Mouse (Mus musculus): ENCODE measurements around the gene Senp3. TPM values are rescaled to one million over a fixed set of nuclear protein-coding genes. Genes with fewer than 3 reads are reported as not detected.
"Not testable (repeated sequence)": the region's sequence is repeated elsewhere in the genome, so short reads cannot be mapped to it uniquely, and the experiment has no call there.

The Senp3 gene
- polyA plus RNA-seq, 1 experiment from 2014 or later = 119 TPM

GRCm38 (mm10) chr11:69703814-69704612, 22.1 kb upstream of the Senp3 start:
- Histone ChIP-seq H3K4me1 (peaks cover 3% of the 10 kb centered on the region), H3K27ac (no peak overlapping the region), H3K4me3 (no peak overlapping the region), H3K9me3 (no peaks in the 10 kb centered on the region), H3K36me3 (no peaks in the 10 kb centered on the region), H3K27me3 (no peaks in the 10 kb centered on the region), H3K4me2 (no peak overlapping the region), H3K9ac (no peak overlapping the region)
- no peak for ATAC-seq (ENCODE audit: insufficient number of reproducible peaks, insufficient read depth, low FRiP score, low TSS enrichment, low read depth)
- 54% methylated on average over 8 of the region's 8 CpGs for WGBS

DNA sequence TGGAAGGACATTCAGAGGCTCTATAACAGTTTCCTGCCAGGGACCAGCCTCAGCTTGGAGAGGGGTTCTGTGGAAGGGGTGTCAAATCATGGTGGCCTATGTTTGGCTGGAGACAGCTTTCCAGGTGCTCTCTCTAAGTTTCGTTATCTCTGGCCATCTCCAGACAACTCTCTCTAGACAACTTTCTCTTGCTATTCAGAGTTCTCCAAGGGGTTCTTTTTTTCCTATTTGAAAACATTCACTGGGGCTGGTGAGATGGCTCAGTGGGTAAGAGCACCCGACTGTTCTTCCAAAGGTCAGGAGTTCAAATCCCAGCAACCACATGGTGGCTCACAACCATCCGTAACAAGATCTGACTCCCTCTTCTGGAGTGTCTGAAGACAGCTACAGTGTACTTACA, 21.5 kb upstream of the Senp3 start:
- not testable (repeated sequence) for H3K9me3 ChIP-seq; H3K27me3 ChIP-seq; H3K4me2 ChIP-seq; H3K27ac ChIP-seq; H3K4me3 ChIP-seq; H3K36me3 ChIP-seq; ATAC-seq (ENCODE audit: insufficient number of reproducible peaks, insufficient read depth, low FRiP score, low TSS enrichment, low read depth); H3K9ac ChIP-seq; H3K4me1 ChIP-seq
- WGBS = 62% methylated on average over 2 of the region's 3 CpGs

GRCm38 (mm10) chr11:69702886-69703285, 21.0 kb upstream of the Senp3 start:
- not testable (repeated sequence) for H3K36me3 ChIP-seq; H3K4me2 ChIP-seq; H3K27me3 ChIP-seq; H3K4me1 ChIP-seq; H3K27ac ChIP-seq; H3K4me3 ChIP-seq; ATAC-seq (ENCODE audit: insufficient number of reproducible peaks, insufficient read depth, low FRiP score, low TSS enrichment, low read depth); H3K9ac ChIP-seq; H3K9me3 ChIP-seq
- WGBS = 93% methylated on average over 10 of the region's 10 CpGs

GRCm38 (mm10) chr11:69699595-69699994, 17.7 kb upstream of the Senp3 start:
- Histone ChIP-seq H3K27ac (no peak overlapping the region), H3K4me1 (peaks cover 12% of the 10 kb centered on the region), H3K4me2 (no peak overlapping the region), H3K9me3 (no peaks in the 10 kb centered on the region), H3K4me3 (no peak overlapping the region), H3K27me3 (no peaks in the 10 kb centered on the region), H3K36me3 (no peaks in the 10 kb centered on the region), H3K9ac (no peak overlapping the region)
- 83% methylated on average over 1 of the region's 1 CpGs for WGBS
- no peak for ATAC-seq (ENCODE audit: insufficient number of reproducible peaks, insufficient read depth, low FRiP score, low TSS enrichment, low read depth)

- no peaks in the 10 kb centered on the region for H3K36me3 ChIP-seq
- no peak overlapping the region for H3K4me2 ChIP-seq
- H3K27ac ChIP-seq = no peak overlapping the region
- WGBS = 73% methylated on average over 5 of the region's 5 CpGs
- no peak overlapping the region for H3K9ac ChIP-seq
- no peaks in the 10 kb centered on the region for H3K9me3 ChIP-seq
- H3K27me3 ChIP-seq = no peaks in the 10 kb centered on the region
- no peak overlapping the region for H3K4me3 ChIP-seq
- H3K4me1 ChIP-seq = peaks cover 12% of the 10 kb centered on the region
- no peak for ATAC-seq (ENCODE audit: insufficient number of reproducible peaks, insufficient read depth, low FRiP score, low TSS enrichment, low read depth)
Observed at GRCm38 (mm10) chr11:69698574-69698973, 16.7 kb upstream of the Senp3 start.

DNA sequence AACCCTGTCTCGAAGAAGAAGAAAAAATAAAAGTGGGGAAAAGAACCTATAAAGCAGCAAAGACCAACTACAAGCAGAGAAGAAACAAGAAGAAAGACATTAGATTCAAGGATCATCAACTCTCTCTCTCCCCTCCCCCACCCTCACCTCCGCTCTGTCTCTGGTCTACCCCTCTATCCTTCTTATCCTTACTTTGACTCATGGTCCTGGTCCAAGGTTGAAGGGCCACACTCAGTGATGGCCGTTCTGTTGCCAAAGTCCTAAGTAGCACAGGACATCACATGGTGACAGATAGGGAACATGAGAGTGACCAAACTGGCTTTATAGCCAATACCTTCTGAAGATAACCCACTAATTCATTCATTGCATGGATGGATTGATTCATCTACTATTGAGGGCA, 15.5 kb upstream of the Senp3 start:
- no peaks in the 10 kb centered on the region for H3K9me3 ChIP-seq
- no peak overlapping the region for H3K4me3 ChIP-seq
- H3K9ac ChIP-seq = no peak overlapping the region
- H3K36me3 ChIP-seq = no peaks in the 10 kb centered on the region
- no peak overlapping the region for H3K4me2 ChIP-seq
- no peak overlapping the region for H3K27ac ChIP-seq
- WGBS = 88% methylated on average over 3 of the region's 3 CpGs
- ATAC-seq (ENCODE audit: insufficient number of reproducible peaks, insufficient read depth, low FRiP score, low TSS enrichment, low read depth) = no peak
- H3K27me3 ChIP-seq = no peaks in the 10 kb centered on the region
- peaks cover 12% of the 10 kb centered on the region for H3K4me1 ChIP-seq

GRCm38 (mm10) chr11:69695361-69696181, 13.7 kb upstream of the Senp3 start, which contains the start of the genes Tnfsf12 and Tnfsfm13:
Gene Tnfsf12 (minus strand): TSS chr11:69695849.
Gene Tnfsfm13 (minus strand): TSS chr11:69696098.
- H3K27me3 ChIP-seq = no peaks in the 10 kb centered on the region
- no peaks in the 10 kb centered on the region for H3K9me3 ChIP-seq
- peak within 1 kb of the TSS; percentile 56 for H3K4me3 ChIP-seq
- no peaks in the 10 kb centered on the region for H3K36me3 ChIP-seq
- 1% methylated on average over 41 of the region's 41 CpGs for WGBS
- peaks cover 12% of the 10 kb centered on the region for H3K4me1 ChIP-seq
- peak within 1 kb of the TSS; percentile 83 for H3K9ac ChIP-seq
- H3K27ac ChIP-seq = peak within 1 kb of the TSS; percentile 82
- ATAC-seq (ENCODE audit: insufficient number of reproducible peaks, insufficient read depth, low FRiP score, low TSS enrichment, low read depth) = peak; percentile 49
- H3K4me2 ChIP-seq = peak within 1 kb of the TSS; percentile 97

DNA sequence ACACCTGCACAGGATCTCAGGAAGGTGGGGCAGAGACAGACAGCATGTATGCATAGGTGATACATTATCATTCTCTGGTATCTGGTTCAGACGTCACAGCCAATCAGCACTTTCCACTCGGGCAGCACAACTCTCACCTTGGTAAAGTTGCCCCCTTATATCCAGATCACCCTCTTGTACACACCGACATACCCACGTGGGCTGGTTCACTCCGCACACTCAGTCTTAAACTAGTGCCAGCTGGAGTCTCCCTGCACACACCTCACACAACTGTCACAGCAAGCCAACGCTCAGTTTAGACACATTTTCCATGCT, 13.1 kb upstream of the Senp3 start:
- 16% methylated on average over 6 of the region's 6 CpGs for WGBS
- no peaks in the 10 kb centered on the region for H3K9me3 ChIP-seq
- peaks cover 12% of the 10 kb centered on the region for H3K4me1 ChIP-seq
- H3K27ac ChIP-seq = peak overlapping the region; percentile 82
- H3K9ac ChIP-seq = peak overlapping the region; percentile 83
- H3K4me2 ChIP-seq = peak overlapping the region; percentile 97
- no peaks in the 10 kb centered on the region for H3K36me3 ChIP-seq
- H3K4me3 ChIP-seq = peak overlapping the region; percentile 56
- no peak for ATAC-seq (ENCODE audit: insufficient number of reproducible peaks, insufficient read depth, low FRiP score, low TSS enrichment, low read depth)
- H3K27me3 ChIP-seq = no peaks in the 10 kb centered on the region

GRCm38 (mm10) chr11:69693421-69693965, 11.6 kb upstream of the Senp3 start:
- Histone ChIP-seq H3K9ac (no peak overlapping the region), H3K4me1 (peaks cover 12% of the 10 kb centered on the region), H3K36me3 (no peaks in the 10 kb centered on the region), H3K27me3 (no peaks in the 10 kb centered on the region), H3K4me2 (no peak overlapping the region), H3K27ac (no peak overlapping the region), H3K9me3 (no peaks in the 10 kb centered on the region), H3K4me3 (no peak overlapping the region)
- ATAC-seq (ENCODE audit: insufficient number of reproducible peaks, insufficient read depth, low FRiP score, low TSS enrichment, low read depth) = no peak
- WGBS = 59% methylated on average over 11 of the region's 11 CpGs

GRCm38 (mm10) chr11:69692863-69693262, 11.0 kb upstream of the Senp3 start:
- H3K9ac ChIP-seq = no peak overlapping the region
- ATAC-seq (ENCODE audit: insufficient number of reproducible peaks, insufficient read depth, low FRiP score, low TSS enrichment, low read depth) = no peak
- no peak overlapping the region for H3K4me2 ChIP-seq
- 88% methylated on average over 6 of the region's 6 CpGs for WGBS
- H3K4me1 ChIP-seq = peaks cover 12% of the 10 kb centered on the region
- H3K4me3 ChIP-seq = no peak overlapping the region
- H3K27ac ChIP-seq = no peak overlapping the region
- H3K27me3 ChIP-seq = no peaks in the 10 kb centered on the region
- no peaks in the 10 kb centered on the region for H3K36me3 ChIP-seq
- H3K9me3 ChIP-seq = no peaks in the 10 kb centered on the region

DNA sequence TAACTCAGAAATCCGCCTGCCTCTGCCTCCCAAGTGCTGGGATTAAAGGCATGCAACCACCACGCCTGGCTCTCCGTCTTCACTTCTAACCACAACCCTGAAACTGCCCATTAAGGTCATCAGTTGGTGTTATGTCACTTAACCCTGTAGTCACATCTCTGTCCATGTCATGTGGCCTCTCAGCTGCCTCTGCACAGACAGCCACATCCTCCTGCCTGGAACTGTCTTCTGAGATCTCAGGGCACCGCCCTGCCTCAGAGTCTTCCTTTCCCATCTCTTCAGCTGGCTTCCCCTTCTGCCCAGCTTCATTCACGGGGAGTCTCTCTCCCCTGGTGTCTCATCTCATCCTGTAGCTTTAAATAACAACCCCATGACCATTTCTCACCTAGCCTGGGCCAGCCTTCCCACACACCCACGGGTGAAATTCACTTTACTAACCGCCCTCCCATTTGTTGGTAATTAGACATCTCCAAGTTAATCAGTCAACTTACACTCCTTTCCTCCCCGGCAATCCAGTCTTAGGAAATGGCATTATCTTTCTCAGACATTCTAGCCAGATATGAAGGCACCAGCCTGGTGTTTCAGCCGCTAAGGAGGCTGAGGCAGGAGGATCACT, 10.4 kb upstream of the Senp3 start:
- Histone ChIP-seq H3K9me3 (no peaks in the 10 kb centered on the region), H3K36me3 (no peaks in the 10 kb centered on the region), H3K4me3 (no peak overlapping the region), H3K4me1 (peaks cover 12% of the 10 kb centered on the region), H3K27ac (no peak overlapping the region), H3K4me2 (no peak overlapping the region), H3K27me3 (no peaks in the 10 kb centered on the region), H3K9ac (no peak overlapping the region)
- 80% methylated on average over 9 of the region's 9 CpGs for WGBS
- ATAC-seq (ENCODE audit: insufficient number of reproducible peaks, insufficient read depth, low FRiP score, low TSS enrichment, low read depth) = no peak

Measured in embryonic facial prominence, embryonic 13.5 days (tissue).